Mouse (Mus musculus): ENCODE data around the gene Efna4. TPM values are rescaled to one million over a fixed set of nuclear protein-coding genes. Genes with fewer than 3 reads are reported as not detected.

The Efna4 gene
- polyA plus RNA-seq, 1 experiment from 2014 or later, result 21.9 TPM

- Histone ChIP-seq H3K27me3 (ENCODE audit: low read depth, poor library complexity, severe bottlenecking) (0 out of 2 replicates have a peak, but pooled peaks cover 5% of the 10 kb centered on the region), H3K4me3 (no peak overlapping the region), H3K36me3 (no peaks in the 10 kb centered on the region), H3K9me3 (replicated peaks) (peaks cover 5% of the 10 kb centered on the region; the same call in 1 of the 2 replicates), H3K4me1 (peaks cover 18% of the 10 kb centered on the region), H3K27ac (replicated peaks) (peak overlapping the region; percentile 42; the same call in 1 of the 2 replicates)
- DNase-seq (ENCODE audit: low spot score), result peak; percentile 80
- 4% methylated on average over 9 of the region's 9 CpGs for WGBS
These were observed 29.7 kb downstream of the Efna4 start for GRCm38 (mm10) chr3:89308089-89308488.

GRCm38 (mm10) chr3:89305551-89306325 lies 32.1 kb downstream of the Efna4 start:
- 68% methylated on average over 8 of the region's 8 CpGs for WGBS
- Histone ChIP-seq H3K4me3 (no peak overlapping the region), H3K4me1 (peaks cover 18% of the 10 kb centered on the region), H3K27me3 (ENCODE audit: low read depth, poor library complexity, severe bottlenecking) (no peaks in the 10 kb centered on the region), H3K27ac (replicated peaks) (0 out of 2 replicates have a peak overlapping the region, but pooled peaks have one; percentile 43), H3K36me3 (no peaks in the 10 kb centered on the region), H3K9me3 (replicated peaks) (no peaks in the 10 kb centered on the region)
- no peak for DNase-seq (ENCODE audit: low spot score)

- Histone ChIP-seq H3K27ac (replicated peaks) (0 out of 2 replicates have a peak overlapping the region, but pooled peaks have one; percentile 43), H3K4me1 (peaks cover 18% of the 10 kb centered on the region), H3K27me3 (ENCODE audit: low read depth, poor library complexity, severe bottlenecking) (peaks cover 4% of the 10 kb centered on the region), H3K9me3 (replicated peaks) (no peaks in the 10 kb centered on the region), H3K4me3 (no peak overlapping the region), H3K36me3 (no peaks in the 10 kb centered on the region)
- 79% methylated on average over 4 of the region's 4 CpGs for WGBS
- no peak for DNase-seq (ENCODE audit: low spot score)
These were observed 32.7 kb downstream of the Efna4 start for GRCm38 (mm10) chr3:89305105-89305504.

DNA sequence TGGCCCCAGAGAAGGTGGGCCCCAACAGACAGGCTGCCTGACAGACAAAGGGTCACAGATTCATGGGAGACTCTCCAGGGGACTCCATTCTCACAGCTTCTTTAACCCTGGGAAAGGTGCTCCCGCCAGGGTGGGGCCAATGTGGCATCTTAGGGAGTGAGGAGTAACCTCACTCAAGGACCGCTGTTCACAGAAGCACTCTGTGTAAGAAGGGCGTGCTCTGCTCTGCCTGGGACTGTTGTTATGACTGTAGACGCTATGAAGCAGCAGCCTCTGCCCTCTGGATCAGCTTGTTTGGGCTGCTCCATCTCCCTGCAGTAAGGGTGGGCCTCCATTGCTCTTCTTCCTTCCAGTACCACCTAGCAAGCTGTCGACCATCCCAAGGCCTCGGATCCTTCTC lies 33.4 kb downstream of the Efna4 start:
- no peak for DNase-seq (ENCODE audit: low spot score)
- no peaks in the 10 kb centered on the region for H3K9me3 ChIP-seq (replicated peaks)
- WGBS, result 59% methylated on average over 6 of the region's 6 CpGs
- H3K4me1 ChIP-seq, result peaks cover 24% of the 10 kb centered on the region
- H3K27ac ChIP-seq (replicated peaks), result no peak overlapping the region
- H3K27me3 ChIP-seq (ENCODE audit: low read depth, poor library complexity, severe bottlenecking), result peaks cover 10% of the 10 kb centered on the region
- no peak overlapping the region for H3K4me3 ChIP-seq
- H3K36me3 ChIP-seq, result no peaks in the 10 kb centered on the region

DNA sequence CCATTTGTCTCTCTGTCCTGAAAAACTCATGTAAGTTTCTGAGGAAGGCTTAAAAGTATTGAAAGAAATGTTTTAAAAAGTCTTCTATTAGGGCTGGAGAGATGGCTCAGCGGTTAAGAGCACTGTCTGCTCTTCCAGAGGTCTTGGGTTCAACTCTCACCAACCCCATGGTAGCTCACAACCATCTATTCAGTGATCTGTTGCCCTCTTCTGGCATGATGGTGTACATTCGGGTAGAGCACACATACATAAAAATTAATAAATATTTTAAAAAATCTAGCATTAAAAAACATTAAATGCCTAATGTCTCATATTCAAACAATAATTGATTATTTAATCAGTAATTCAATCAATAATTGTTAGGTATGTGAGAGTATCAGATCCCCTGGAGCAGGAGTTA lies 37.3 kb downstream of the Efna4 start:
- no peak for DNase-seq (ENCODE audit: low spot score)
- Histone ChIP-seq H3K9me3 (replicated peaks) (no peaks in the 10 kb centered on the region), H3K4me1 (peaks cover 13% of the 10 kb centered on the region), H3K4me3 (no peak overlapping the region), H3K36me3 (no peaks in the 10 kb centered on the region), H3K27me3 (ENCODE audit: low read depth, poor library complexity, severe bottlenecking) (peaks cover 26% of the 10 kb centered on the region), H3K27ac (replicated peaks) (no peak overlapping the region)
- 69% methylated on average over 2 of the region's 2 CpGs for WGBS

DNA sequence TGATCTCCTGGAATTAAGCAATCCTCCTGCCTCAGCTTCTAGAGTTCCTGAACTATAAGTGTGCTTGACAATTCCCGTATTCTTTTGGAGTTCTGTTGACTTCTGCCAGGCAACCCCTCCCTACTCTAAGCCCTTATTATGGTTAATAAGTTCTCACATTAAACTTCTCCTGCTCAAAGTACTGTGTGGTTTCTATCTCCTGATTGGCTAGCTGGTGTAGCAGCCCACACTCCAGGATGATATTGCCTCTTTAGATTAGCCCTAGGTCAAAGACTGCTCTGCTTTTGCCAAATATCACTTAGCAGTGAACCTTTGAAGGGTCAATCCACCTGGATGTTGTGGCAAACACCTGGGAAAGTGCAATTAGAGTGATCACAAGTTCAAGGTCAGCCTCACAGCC lies 37.8 kb downstream of the Efna4 start:
- no peaks in the 10 kb centered on the region for H3K36me3 ChIP-seq
- WGBS, result 75% methylated on average over 1 of the region's 1 CpGs
- H3K9me3 ChIP-seq (replicated peaks), result no peaks in the 10 kb centered on the region
- H3K4me1 ChIP-seq, result peaks cover 9% of the 10 kb centered on the region
- peaks cover 26% of the 10 kb centered on the region for H3K27me3 ChIP-seq (ENCODE audit: low read depth, poor library complexity, severe bottlenecking)
- DNase-seq (ENCODE audit: low spot score), result no peak
- H3K27ac ChIP-seq (replicated peaks), result no peak overlapping the region
- peak overlapping the region; percentile 38; the same call in 1 of the 2 replicates for H3K4me3 ChIP-seq

DNA sequence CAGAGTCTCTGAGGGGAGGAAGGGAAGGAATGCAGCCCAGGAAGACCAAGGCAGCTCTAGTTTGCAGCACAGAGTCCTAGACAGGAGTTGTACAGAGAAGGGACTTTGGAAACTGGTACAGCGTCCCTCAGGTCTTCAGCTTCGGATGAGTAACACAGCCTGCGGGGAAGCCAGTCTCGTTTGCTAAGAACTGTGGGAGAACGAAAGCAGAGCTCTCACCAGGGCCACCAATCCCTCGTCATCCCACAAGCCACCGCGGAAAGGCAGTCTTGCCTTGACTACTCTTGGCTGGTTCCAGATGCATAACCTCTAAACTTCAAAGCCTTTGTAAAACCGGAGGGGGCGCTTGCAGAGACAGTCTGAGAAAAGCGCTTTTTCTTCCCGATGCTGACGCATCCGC lies 38.3 kb downstream of the Efna4 start:
- peak; percentile 50 for DNase-seq (ENCODE audit: low spot score)
- no peak overlapping the region for H3K27ac ChIP-seq (replicated peaks)
- WGBS, result 3% methylated on average over 14 of the region's 14 CpGs
- H3K4me3 ChIP-seq, result peak overlapping the region; percentile 38
- H3K9me3 ChIP-seq (replicated peaks), result no peaks in the 10 kb centered on the region
- peaks cover 26% of the 10 kb centered on the region for H3K27me3 ChIP-seq (ENCODE audit: low read depth, poor library complexity, severe bottlenecking)
- no peaks in the 10 kb centered on the region for H3K36me3 ChIP-seq
- peaks cover 9% of the 10 kb centered on the region for H3K4me1 ChIP-seq

GRCm38 (mm10) chr3:89298908-89299307 lies 38.9 kb downstream of the Efna4 start:
- no peak for DNase-seq (ENCODE audit: low spot score)
- Histone ChIP-seq H3K4me3 (no peak overlapping the region), H3K4me1 (peaks cover 9% of the 10 kb centered on the region), H3K27me3 (ENCODE audit: low read depth, poor library complexity, severe bottlenecking) (peaks cover 26% of the 10 kb centered on the region), H3K36me3 (no peaks in the 10 kb centered on the region), H3K27ac (replicated peaks) (no peak overlapping the region), H3K9me3 (replicated peaks) (no peaks in the 10 kb centered on the region)
- whole genome bisulfite sequencing, result 85% methylated on average over 6 of the region's 6 CpGs

DNA sequence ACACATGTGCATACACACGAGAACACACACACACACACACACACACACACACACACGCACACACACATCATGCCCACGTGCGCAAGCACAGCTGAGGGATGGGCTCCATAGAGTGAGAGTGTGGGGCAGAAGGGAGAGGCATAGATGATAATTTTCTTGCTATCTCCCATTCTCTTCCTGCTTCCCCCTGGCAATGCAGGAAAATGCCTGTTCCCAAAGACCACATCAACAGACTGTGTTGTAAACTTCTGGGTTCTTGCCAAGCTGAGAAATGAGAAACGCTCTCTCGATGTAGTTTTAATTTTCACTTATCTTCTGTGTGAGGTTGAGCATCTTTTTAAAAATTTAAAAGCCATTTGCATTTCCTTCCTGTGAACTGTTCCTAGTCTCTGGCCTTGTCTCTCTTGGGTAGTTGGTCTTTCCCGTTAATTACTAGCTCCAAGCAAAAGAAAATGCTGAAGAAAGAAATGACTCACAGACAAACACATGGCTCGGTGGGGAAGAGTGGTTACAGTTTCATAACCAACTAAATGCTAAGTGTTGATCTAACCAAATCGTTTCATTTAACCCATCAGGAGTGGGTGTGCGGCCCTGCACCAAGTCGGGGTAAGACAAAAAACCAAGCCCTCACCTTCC lies 40.9 kb downstream of the Efna4 start:
- no peak for DNase-seq (ENCODE audit: low spot score)
- no peak overlapping the region for H3K4me3 ChIP-seq
- H3K36me3 ChIP-seq, result no peaks in the 10 kb centered on the region
- H3K4me1 ChIP-seq, result peaks cover 9% of the 10 kb centered on the region
- WGBS, result 90% methylated on average over 11 of the region's 11 CpGs
- H3K27me3 ChIP-seq (ENCODE audit: low read depth, poor library complexity, severe bottlenecking), result peaks cover 26% of the 10 kb centered on the region
- no peak overlapping the region for H3K27ac ChIP-seq (replicated peaks)
- no peaks in the 10 kb centered on the region for H3K9me3 ChIP-seq (replicated peaks)

DNA sequence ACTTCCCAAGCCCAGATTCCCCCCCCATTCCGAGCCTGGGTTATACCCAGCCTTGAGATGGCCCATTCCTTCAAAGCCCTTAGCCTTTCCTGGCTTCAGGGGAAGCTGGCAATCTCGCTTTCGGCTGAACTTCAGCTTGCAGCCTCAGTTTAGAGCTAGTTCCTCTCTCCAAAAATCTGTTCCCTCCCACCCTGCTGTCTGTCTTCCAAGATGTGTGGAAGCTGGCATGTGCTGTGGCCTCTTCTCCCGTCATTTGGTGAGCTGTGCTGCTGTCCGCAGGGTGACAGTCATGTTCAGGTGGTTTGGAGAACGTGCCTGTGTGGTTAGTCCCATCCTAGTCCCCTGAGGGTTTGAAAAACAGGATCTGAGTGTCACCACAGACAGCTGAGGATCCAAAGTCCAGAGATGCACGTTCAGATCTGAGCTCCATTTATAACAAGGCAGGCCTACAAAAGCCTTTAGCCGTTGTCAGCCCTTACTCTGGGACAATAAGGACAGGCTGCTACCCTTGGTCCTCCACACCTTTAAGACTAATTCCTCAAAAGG lies 42.1 kb downstream of the Efna4 start:
- no peaks in the 10 kb centered on the region for H3K9me3 ChIP-seq (replicated peaks)
- H3K27me3 ChIP-seq (ENCODE audit: low read depth, poor library complexity, severe bottlenecking), result peaks cover 26% of the 10 kb centered on the region
- no peaks in the 10 kb centered on the region for H3K36me3 ChIP-seq
- 86% methylated on average over 8 of the region's 8 CpGs for WGBS
- no peak overlapping the region for H3K4me3 ChIP-seq
- H3K4me1 ChIP-seq, result peaks cover 9% of the 10 kb centered on the region
- 0 out of 2 replicates have a peak overlapping the region, but pooled peaks have one; percentile 11 for H3K27ac ChIP-seq (replicated peaks)
- DNase-seq (ENCODE audit: low spot score), result no peak

DNA sequence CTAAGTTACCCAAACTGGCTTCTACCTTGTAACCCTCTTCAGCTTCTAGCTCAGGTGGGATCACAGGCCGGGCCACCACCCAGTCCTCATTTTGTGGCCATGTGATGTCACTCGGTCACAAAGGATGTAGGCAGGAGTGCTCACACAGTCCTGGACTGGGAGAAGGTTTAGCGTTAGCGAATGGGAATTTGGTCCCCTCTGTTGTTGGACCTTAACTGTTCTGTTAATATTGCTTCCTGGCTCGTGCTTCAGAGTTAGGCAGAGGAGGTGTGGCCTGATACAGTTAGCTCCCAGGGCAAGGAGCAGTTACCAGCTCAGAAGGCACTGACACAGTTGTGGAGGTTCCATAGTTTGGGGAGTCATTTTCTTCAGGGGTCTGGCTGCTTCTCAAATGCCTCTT lies 43.6 kb downstream of the Efna4 start:
- Histone ChIP-seq H3K27ac (replicated peaks) (no peak overlapping the region), H3K36me3 (no peaks in the 10 kb centered on the region), H3K9me3 (replicated peaks) (no peaks in the 10 kb centered on the region), H3K27me3 (ENCODE audit: low read depth, poor library complexity, severe bottlenecking) (peaks cover 14% of the 10 kb centered on the region), H3K4me3 (no peak overlapping the region), H3K4me1 (peaks cover 2% of the 10 kb centered on the region)
- no peak for DNase-seq (ENCODE audit: low spot score)
- WGBS, result 84% methylated on average over 5 of the region's 5 CpGs

GRCm38 (mm10) chr3:89293247-89293918 lies 44.4 kb downstream of the Efna4 start:
- Histone ChIP-seq H3K9me3 (replicated peaks) (no peaks in the 10 kb centered on the region), H3K27me3 (ENCODE audit: low read depth, poor library complexity, severe bottlenecking) (peaks cover 6% of the 10 kb centered on the region; the same call in 1 of the 2 replicates), H3K27ac (replicated peaks) (no peak overlapping the region), H3K4me1 (peaks cover 10% of the 10 kb centered on the region; the same call in 1 of the 2 replicates), H3K4me3 (no peak overlapping the region), H3K36me3 (no peaks in the 10 kb centered on the region)
- 92% methylated on average over 11 of the region's 11 CpGs for WGBS
- no peak for DNase-seq (ENCODE audit: low spot score)
